Mouse (Mus musculus) neural tube, embryonic 12.5 days (tissue): ENCODE measurements around the gene B4galnt2. TPM values are rescaled to one million over a fixed set of nuclear protein-coding genes. Genes with fewer than 3 reads are reported as not detected.
"Not testable (repeated sequence)": the region's sequence is repeated elsewhere in the genome, so short reads cannot be mapped to it uniquely, and the experiment has no call there.

ENCODE experiments used
- ATAC-seq: fragments of 200-750 bp; cut with Nextera tagmentation; 2 replicates; pipeline ENCODE4 v1.8.0; 2017; ENCODE audit warnings: low read depth, mild to moderate bottlenecking, moderate TSS enrichment, moderate library complexity; ENCODE audit not compliant: low FRiP score
- H3K27ac ChIP-seq: fragments of 300-500 bp; sonication (generic); 2 replicates; pipeline ENCODE4 v1.5.1; 2016
- H3K27me3 ChIP-seq: fragments of 300-500 bp; sonication (generic); replicated peaks from 2 replicates; pipeline ENCODE4 v1.6.1; 2016; ENCODE audit warnings: mild to moderate bottlenecking
- H3K36me3 ChIP-seq: fragments of 300-500 bp; sonication (generic); 2 replicates; pipeline ENCODE4 v1.6.1; 2016; ENCODE audit warnings: mild to moderate bottlenecking
- H3K4me1 ChIP-seq: fragments of 300-500 bp; sonication (generic); 2 replicates; pipeline ENCODE4 v1.6.1; 2016
- H3K4me2 ChIP-seq: fragments of 300-500 bp; sonication (generic); replicated peaks from 2 replicates; pipeline ENCODE4 v1.6.1; 2016; ENCODE audit warnings: mild to moderate bottlenecking
- H3K4me3 ChIP-seq: fragments of 300-500 bp; sonication (generic); 2 replicates; pipeline ENCODE4 v1.5.1; 2016
- H3K9ac ChIP-seq: fragments of 300-500 bp; sonication (generic); 2 replicates; pipeline ENCODE4 v1.6.1; 2016; ENCODE audit warnings: mild to moderate bottlenecking
- H3K9me3 ChIP-seq: fragments of 300-500 bp; sonication (generic); 2 replicates; pipeline ENCODE4 v1.6.1; 2016; ENCODE audit warnings: mild to moderate bottlenecking
- WGBS: fragments of 180-500 bp; shearing (Covaris S2); methylation state at CpG from one replicate; pipeline ENCODE4 v1.1.7; 2016; 5-methylcytosine and 5-hydroxymethylcytosine counted together
- polyA plus RNA-seq: library from polyadenylated mRNA; unstranded; fragments of >200 nt; fragmentation: Nextera tagmentation; extraction: Ambion mirVana; gene quantifications from 2 replicates; pipeline ENCODE4 v1.2.1, GENCODE M21; 2016

B4galnt2 gene
- polyA plus RNA-seq, 1 experiment from 2014 or later: not detected

DNA sequence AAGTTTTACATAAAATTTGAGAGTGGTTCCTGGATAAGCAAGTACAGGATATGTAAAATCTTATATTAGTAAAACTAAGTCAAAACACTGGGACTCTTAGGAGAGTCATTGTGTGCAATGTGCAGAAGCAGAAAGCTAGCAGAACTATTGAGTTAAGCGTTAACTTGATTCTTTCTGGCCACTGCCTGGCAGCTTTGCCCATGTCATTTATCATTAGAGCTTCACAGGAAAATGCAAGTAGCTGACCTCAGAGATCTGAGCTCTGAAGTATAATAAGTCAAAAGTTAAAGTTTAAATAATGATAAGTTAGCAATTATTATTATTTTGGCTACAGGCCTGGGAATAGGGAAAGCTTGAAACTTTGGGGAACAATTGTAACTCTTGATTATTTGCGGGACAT lies 34.8 kb downstream of the B4galnt2 start:
- H3K9me3 ChIP-seq, H3K9ac ChIP-seq, H3K27me3 ChIP-seq, H3K36me3 ChIP-seq, H3K27ac ChIP-seq, ATAC-seq, H3K4me3 ChIP-seq, H3K4me2 ChIP-seq, H3K4me1 ChIP-seq: not testable (repeated sequence)
- 78% methylated on average over 2 of the region's 2 CpGs for WGBS

DNA sequence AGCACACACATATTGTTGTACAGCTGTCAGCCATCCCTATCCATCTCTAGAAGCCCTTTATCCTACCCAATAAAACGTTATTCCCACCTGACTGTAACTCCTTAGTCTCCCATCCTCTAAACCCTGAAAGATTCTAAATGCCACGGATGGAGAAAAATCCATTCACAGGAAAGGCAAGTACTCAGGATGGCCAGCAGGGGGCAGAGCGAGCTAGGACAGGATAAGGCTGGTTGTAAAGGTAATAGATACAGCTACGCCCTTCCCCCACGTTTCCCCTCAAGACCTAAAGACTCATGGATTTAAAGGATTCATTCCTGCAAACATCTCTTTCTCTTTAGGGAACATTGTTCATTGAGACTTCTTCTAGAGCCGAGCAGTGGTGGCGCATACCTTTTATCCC lies 38.4 kb downstream of the B4galnt2 start:
- H3K27me3 ChIP-seq: no peaks in the 10 kb centered on the region
- peak overlapping the region; percentile 32; the same call in 1 of the 2 replicates for H3K4me2 ChIP-seq
- H3K36me3 ChIP-seq: no peaks in the 10 kb centered on the region
- H3K9ac ChIP-seq: no peak overlapping the region
- H3K4me3 ChIP-seq: no peak overlapping the region
- H3K9me3 ChIP-seq: no peaks in the 10 kb centered on the region
- H3K4me1 ChIP-seq: no peaks in the 10 kb centered on the region
- WGBS: 26% methylated on average over 7 of the region's 7 CpGs
- no peak overlapping the region for H3K27ac ChIP-seq
- no peak for ATAC-seq

- Histone ChIP-seq H3K36me3 (no peaks in the 10 kb centered on the region), H3K27me3 (no peaks in the 10 kb centered on the region), H3K9ac (no peak overlapping the region), H3K4me3 (no peak overlapping the region), H3K27ac (no peak overlapping the region), H3K4me1 (no peaks in the 10 kb centered on the region), H3K4me2 (peak overlapping the region; percentile 32), H3K9me3 (no peaks in the 10 kb centered on the region)
- WGBS: 28% methylated on average over 9 of the region's 9 CpGs
- no peak for ATAC-seq
These were observed 38.9 kb downstream of the B4galnt2 start for GRCm38 (mm10) chr11:95875804-95876203.

DNA sequence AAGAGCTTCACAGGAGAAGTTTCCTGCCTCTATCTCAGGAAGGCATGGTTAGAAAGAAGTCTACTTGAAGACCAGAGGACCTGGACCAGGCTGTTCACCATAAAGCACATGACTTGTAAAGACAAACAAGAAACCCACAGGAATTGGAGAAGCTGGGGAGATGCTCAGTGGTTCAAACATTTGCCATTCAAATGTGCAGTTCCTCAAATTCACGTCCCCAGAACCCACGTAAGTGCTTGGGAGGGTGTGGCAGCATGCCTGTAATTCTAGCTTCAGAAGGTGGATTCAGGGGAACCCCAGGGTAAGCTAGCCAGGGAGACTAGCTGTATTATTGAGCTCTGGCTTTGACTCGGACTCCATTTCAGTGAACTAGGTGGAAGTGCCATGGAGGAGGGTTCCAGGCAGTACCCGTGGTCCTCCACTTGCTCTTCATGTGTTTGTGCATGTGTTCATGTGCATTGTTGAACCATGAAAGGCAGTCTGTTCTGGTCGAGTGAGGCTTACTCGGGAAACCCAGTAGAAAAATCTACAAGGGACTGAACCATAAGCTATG lies 44.7 kb downstream of the B4galnt2 start:
- ATAC-seq: no peak

GRCm38 (mm10) chr11:95869442-95869841 lies 45.2 kb downstream of the B4galnt2 start:
- 77% methylated on average over 4 of the region's 4 CpGs for WGBS
- H3K9ac ChIP-seq: no peak overlapping the region
- H3K4me1 ChIP-seq: no peaks in the 10 kb centered on the region
- H3K27me3 ChIP-seq: no peaks in the 10 kb centered on the region
- no peak overlapping the region for H3K4me3 ChIP-seq
- H3K9me3 ChIP-seq: no peaks in the 10 kb centered on the region
- H3K36me3 ChIP-seq: no peaks in the 10 kb centered on the region
- ATAC-seq: no peak
- no peak overlapping the region for H3K4me2 ChIP-seq
- no peak overlapping the region for H3K27ac ChIP-seq

More for the DNA sequence above, 44.7 kb downstream of the B4galnt2 start:
- Histone ChIP-seq H3K4me3 (no peak overlapping the region), H3K27me3 (no peaks in the 10 kb centered on the region), H3K9me3 (no peaks in the 10 kb centered on the region), H3K27ac (no peak overlapping the region), H3K4me2 (no peak overlapping the region), H3K9ac (no peak overlapping the region), H3K36me3 (no peaks in the 10 kb centered on the region), H3K4me1 (no peaks in the 10 kb centered on the region)
- WGBS: 77% methylated on average over 6 of the region's 6 CpGs

GRCm38 (mm10) chr11:95861397-95861796 lies 53.3 kb downstream of the B4galnt2 start:
- ATAC-seq: no peak
- no peak overlapping the region for H3K4me2 ChIP-seq
- 96% methylated on average over 8 of the region's 8 CpGs for WGBS
- no peak overlapping the region for H3K9ac ChIP-seq
- H3K27ac ChIP-seq: no peak overlapping the region
- H3K4me1 ChIP-seq: peaks cover 18% of the 10 kb centered on the region
- H3K27me3 ChIP-seq: no peaks in the 10 kb centered on the region
- no peaks in the 10 kb centered on the region for H3K36me3 ChIP-seq
- no peaks in the 10 kb centered on the region for H3K9me3 ChIP-seq
- H3K4me3 ChIP-seq: no peak overlapping the region

DNA sequence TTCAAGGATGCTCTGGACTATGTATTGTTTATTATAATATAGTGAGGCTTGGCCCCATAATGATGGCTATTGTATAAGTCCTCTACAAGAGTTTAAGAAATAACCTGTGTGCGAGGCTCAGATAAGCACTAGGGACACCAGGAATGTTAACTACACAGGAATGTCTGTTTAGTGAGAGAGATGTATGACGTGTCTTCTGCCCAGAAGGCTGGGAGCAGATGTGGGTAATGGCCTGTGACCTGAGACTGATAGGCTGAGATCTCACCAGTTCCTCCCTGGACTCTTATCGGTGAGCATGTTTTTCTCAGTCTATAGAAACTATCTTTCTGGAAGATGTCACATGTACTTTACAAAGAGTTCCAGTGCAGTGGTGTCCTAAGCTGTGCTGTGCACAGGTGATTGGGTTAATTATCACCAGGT lies 54.6 kb downstream of the B4galnt2 start:
- H3K4me3 ChIP-seq: peak overlapping the region; percentile 65
- WGBS: 36% methylated on average over 3 of the region's 3 CpGs
- H3K4me2 ChIP-seq: peak overlapping the region; percentile 73
- H3K27me3 ChIP-seq: no peaks in the 10 kb centered on the region
- ATAC-seq: no peak
- peaks cover 18% of the 10 kb centered on the region for H3K4me1 ChIP-seq
- no peak overlapping the region for H3K27ac ChIP-seq
- H3K9me3 ChIP-seq: no peaks in the 10 kb centered on the region
- H3K36me3 ChIP-seq: no peaks in the 10 kb centered on the region
- H3K9ac ChIP-seq: no peak overlapping the region

DNA sequence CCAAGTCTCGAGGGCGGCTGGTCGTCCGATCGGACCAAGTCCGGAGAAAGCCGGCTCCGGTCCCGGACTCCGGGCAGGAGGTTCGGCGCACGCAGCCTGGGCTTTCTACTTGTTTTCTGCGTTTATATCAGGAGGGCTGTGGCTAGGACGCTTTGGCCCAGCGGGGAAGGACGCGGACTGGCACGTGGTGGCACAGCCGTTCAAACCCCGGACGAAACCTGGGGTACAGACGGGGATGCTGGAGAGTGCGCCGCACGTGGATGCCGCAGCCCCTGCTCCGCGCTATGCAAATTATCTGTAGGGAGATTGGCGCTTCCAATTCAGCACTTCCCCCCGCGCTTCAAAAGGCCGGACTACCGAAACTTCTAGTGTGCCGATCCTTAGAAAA lies 55.2 kb downstream of the B4galnt2 start:
- Histone ChIP-seq H3K36me3 (no peaks in the 10 kb centered on the region), H3K4me1 (peaks cover 18% of the 10 kb centered on the region), H3K27me3 (no peaks in the 10 kb centered on the region), H3K9me3 (no peaks in the 10 kb centered on the region), H3K27ac (no peak overlapping the region; the same call in 1 of the 2 replicates), H3K9ac (peak overlapping the region; percentile 38), H3K4me2 (peak overlapping the region; percentile 73), H3K4me3 (peak overlapping the region; percentile 65)
- ATAC-seq: peak; percentile 71
- WGBS: under 1% methylated on average over 35 of the region's 35 CpGs

GRCm38 (mm10) chr11:95858528-95859467 lies 55.9 kb downstream of the B4galnt2 start:
- Histone ChIP-seq H3K4me3 (peak overlapping the region; percentile 65), H3K27me3 (no peaks in the 10 kb centered on the region), H3K9ac (peak overlapping the region; percentile 59), H3K4me2 (peak overlapping the region; percentile 73), H3K4me1 (peaks cover 18% of the 10 kb centered on the region), H3K9me3 (no peaks in the 10 kb centered on the region), H3K27ac (peak overlapping the region; percentile 72), H3K36me3 (no peaks in the 10 kb centered on the region)
- under 1% methylated on average over 58 of the region's 58 CpGs for WGBS
- peak; percentile 98 for ATAC-seq

DNA sequence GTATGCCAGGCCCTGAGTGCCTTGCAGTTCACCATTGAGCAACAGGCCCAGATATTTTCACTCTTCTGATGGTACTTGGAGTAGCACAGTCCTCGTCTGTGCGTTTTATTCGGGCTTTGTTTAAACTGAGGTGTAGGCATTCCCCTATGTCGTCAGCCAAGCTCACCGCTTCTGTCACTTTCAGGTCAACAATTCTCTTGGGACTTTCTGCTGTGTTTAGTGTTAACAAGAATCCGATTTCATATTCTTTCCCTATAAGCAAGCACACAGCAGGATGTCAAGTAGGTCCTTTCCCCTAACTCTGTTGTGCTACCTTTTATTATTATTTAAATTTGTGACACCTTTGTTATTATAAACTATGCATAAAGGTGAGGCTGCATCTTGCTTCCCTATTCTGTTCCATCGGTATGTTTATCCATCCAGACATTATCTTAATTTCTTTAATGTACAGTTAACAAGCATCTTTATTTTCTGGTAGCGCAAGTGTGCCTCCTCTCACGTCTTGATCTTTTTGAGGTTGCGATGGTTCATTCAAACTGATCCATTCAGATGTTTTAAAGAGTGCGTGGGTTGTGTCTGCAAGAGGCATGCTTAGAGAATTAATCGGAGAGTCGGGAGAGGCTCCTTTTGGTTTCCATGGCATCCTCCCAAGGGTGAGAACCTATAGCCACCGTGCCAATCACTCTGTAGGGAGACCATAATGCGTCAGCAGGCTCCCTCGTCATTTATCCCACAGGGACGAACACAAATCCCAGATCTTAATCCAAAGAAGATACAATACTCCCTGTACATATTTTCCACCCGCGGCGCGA lies 56.8 kb downstream of the B4galnt2 start:
- no peak for ATAC-seq
- Histone ChIP-seq H3K27me3 (no peaks in the 10 kb centered on the region), H3K4me1 (peaks cover 18% of the 10 kb centered on the region), H3K36me3 (no peaks in the 10 kb centered on the region), H3K4me3 (peak overlapping the region; percentile 65), H3K27ac (no peak overlapping the region), H3K9me3 (no peaks in the 10 kb centered on the region), H3K9ac (peak overlapping the region; percentile 59), H3K4me2 (peak overlapping the region; percentile 73)
- 19% methylated on average over 21 of the region's 21 CpGs for WGBS

DNA sequence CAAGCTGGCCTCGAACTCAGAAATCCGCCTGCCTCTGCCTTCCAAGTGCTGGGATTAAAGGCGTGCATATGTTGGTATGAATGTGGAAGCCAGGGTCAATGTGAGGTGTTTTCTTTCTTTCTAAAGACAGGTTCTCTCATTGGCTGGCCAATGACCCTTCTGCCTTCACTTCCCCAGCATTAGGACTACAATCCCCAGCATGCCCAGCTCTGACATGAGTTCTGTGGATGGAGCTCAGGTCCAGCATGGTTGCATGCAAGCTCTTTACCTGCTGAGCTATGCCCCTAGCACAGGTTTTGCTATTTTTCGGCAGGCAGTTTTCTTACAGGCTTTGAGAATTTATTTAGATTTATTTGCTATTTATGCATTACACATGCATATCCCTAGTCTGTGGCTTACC lies 57.4 kb downstream of the B4galnt2 start:
- Histone ChIP-seq H3K9me3 (no peaks in the 10 kb centered on the region), H3K27ac (no peak overlapping the region), H3K4me3 (no peak overlapping the region), H3K36me3 (no peaks in the 10 kb centered on the region), H3K9ac (no peak overlapping the region), H3K4me2 (peak overlapping the region; percentile 73), H3K4me1 (peaks cover 18% of the 10 kb centered on the region), H3K27me3 (no peaks in the 10 kb centered on the region)
- 81% methylated on average over 4 of the region's 4 CpGs for WGBS
- no peak for ATAC-seq

DNA sequence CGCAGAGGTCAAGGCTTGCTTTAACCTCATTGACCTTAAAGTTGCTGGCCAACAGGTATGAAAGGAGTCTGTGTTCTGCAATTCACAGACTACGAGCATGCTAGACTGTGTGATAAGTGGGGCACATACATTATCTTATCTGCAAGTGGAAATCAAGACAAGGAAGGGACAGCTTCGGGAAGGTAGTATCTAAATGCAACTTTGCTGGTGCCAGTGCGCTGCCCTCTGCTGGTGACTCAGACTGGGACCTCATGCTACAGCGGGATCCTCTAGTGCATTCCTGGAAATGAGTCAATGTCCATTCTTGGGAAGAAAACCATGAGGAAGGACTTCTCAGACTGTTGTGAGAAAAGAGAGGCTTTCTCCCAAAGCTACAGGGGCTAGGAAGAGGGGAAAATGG lies 61.0 kb downstream of the B4galnt2 start:
- 58% methylated on average over 5 of the region's 5 CpGs for WGBS

More for the DNA sequence above, 61.0 kb downstream of the B4galnt2 start:
- no peak overlapping the region for H3K27ac ChIP-seq
- H3K4me3 ChIP-seq: no peak overlapping the region
- no peaks in the 10 kb centered on the region for H3K9me3 ChIP-seq
- H3K9ac ChIP-seq: no peak overlapping the region
- 0 out of 2 replicates have a peak, but pooled peaks cover 8% of the 10 kb centered on the region for H3K4me1 ChIP-seq
- no peaks in the 10 kb centered on the region for H3K27me3 ChIP-seq
- no peak for ATAC-seq
- H3K4me2 ChIP-seq: no peak overlapping the region
- no peaks in the 10 kb centered on the region for H3K36me3 ChIP-seq
